Mouse (Mus musculus): Measurements from ENCODE around the gene Nosip. TPM values are rescaled to one million over a fixed set of nuclear protein-coding genes. Genes with fewer than 3 reads are reported as not detected.

Gene Nosip
- total and polyA plus RNA-seq, 2 experiments from 2014 or later: 74.3 to 76.4 TPM

- DNase-seq (no peak), ATAC-seq (no peak)
- 45% methylated on average over 21 of the region's 21 CpGs for WGBS
- Histone ChIP-seq H3K36me3 (ENCODE audit: insufficient read depth) (peaks cover 34% of the 10 kb centered on the region), H3K9me3 (ENCODE audit: low read length) (no peaks in the 10 kb centered on the region), H3K27me3 (ENCODE audit: insufficient read depth, low read length) (no peaks in the 10 kb centered on the region), H3K4me1 (ENCODE audit: insufficient read depth) (peaks cover 14% of the 10 kb centered on the region), H3K27ac (ENCODE audit: low read depth, low read length) (0 out of 2 replicates have a peak overlapping the region, but pooled peaks have one; percentile 89), H3K4me2 (ENCODE audit: low read depth) (peak overlapping the region; percentile 74), H3K4me3 (ENCODE audit: low read depth, low read length) (peak overlapping the region; percentile 98), H3K9ac (peak overlapping the region; percentile 99)
- peak; percentile 22 for TF ChIP-seq CTCF (IDR thresholded peaks at IDR 0.05; ENCODE audit: low read depth)
Measured at GRCm38 (mm10) chr7:45126844-45127699, 64.8 kb downstream of the Nosip start.

MicroRNAs encoded within 50 kb of the gene (microRNA counts, 519-probe panel; counts per million panel counts)
- microRNA mmu-miR-150: 4,563 counts per million, percentile 61 among the panel's probes with 10 or more counts

Small RNAs within 50 kb of the gene (microRNA-seq; reads per million reads assigned to microRNA genes)
- gene Mir150: 195 to 230 reads per million in 2 experiments
- gene Mir5121: 11.3 to 13.9 reads per million in 2 experiments
- gene Mir7054: 0.49 to 1.5 reads per million in 2 experiments

Other genes with a start within 250 kb of the Nosip start
Only the 30 nearest of the 36 such genes appear.
- gene Pnkp, start 205.3 kb upstream of the Nosip start, total RNA-seq (2014; rRNA removed): 30.5 and 31.0 TPM in 2 replicates
- 27.2 and 29.8 TPM in 2 replicates for gene Pnkp, start 205.3 kb upstream of the Nosip start, polyA plus RNA-seq (2015; fragmentation: Nextera tagmentation; extraction: Ambion mirVana)
- gene Ptov1, start 192.6 kb upstream of the Nosip start, total RNA-seq (2014; rRNA removed): 404 and 498 TPM in 2 replicates
- gene Ptov1, start 192.6 kb upstream of the Nosip start, polyA plus RNA-seq (2015; fragmentation: Nextera tagmentation; extraction: Ambion mirVana): 495 and 513 TPM in 2 replicates
- gene Med25, start 169.7 kb upstream of the Nosip start, total RNA-seq (2014; rRNA removed): 113 and 148 TPM in 2 replicates
- 142 and 151 TPM in 2 replicates for gene Med25, start 169.7 kb upstream of the Nosip start, polyA plus RNA-seq (2015; fragmentation: Nextera tagmentation; extraction: Ambion mirVana)
- gene Fuz, start 166.3 kb upstream of the Nosip start, total RNA-seq (2014; rRNA removed): 17.0 and 22.3 TPM in 2 replicates
- 13.8 and 16.6 TPM in 2 replicates for gene Fuz, start 166.3 kb upstream of the Nosip start, polyA plus RNA-seq (2015; fragmentation: Nextera tagmentation; extraction: Ambion mirVana)
- 140 and 175 TPM in 2 replicates for gene Ap2a1, start 132.9 kb upstream of the Nosip start, total RNA-seq (2014; rRNA removed)
- gene Ap2a1, start 132.9 kb upstream of the Nosip start, polyA plus RNA-seq (2015; fragmentation: Nextera tagmentation; extraction: Ambion mirVana): 101 and 113 TPM in 2 replicates
- gene Tsks, start 119.2 kb upstream of the Nosip start, total RNA-seq (2014; rRNA removed): not detected in 2 replicates
- gene Tsks, start 119.2 kb upstream of the Nosip start, polyA plus RNA-seq (2015; fragmentation: Nextera tagmentation; extraction: Ambion mirVana): 0.18 TPM in 1 of 2 replicates, not detected in the other
- 71.9 and 73.1 TPM in 2 replicates for gene Cpt1c, start 87.6 kb upstream of the Nosip start, total RNA-seq (2014; rRNA removed)
- gene Cpt1c, start 87.6 kb upstream of the Nosip start, polyA plus RNA-seq (2015; fragmentation: Nextera tagmentation; extraction: Ambion mirVana): 34.3 and 49.6 TPM in 2 replicates
- gene Prmt1, start 75.9 kb upstream of the Nosip start, total RNA-seq (2014; rRNA removed): 208 and 220 TPM in 2 replicates
- 598 and 639 TPM in 2 replicates for gene Prmt1, start 75.9 kb upstream of the Nosip start, polyA plus RNA-seq (2015; fragmentation: Nextera tagmentation; extraction: Ambion mirVana)
- 39.3 and 39.7 TPM in 2 replicates for gene Irf3, start 64.8 kb upstream of the Nosip start, total RNA-seq (2014; rRNA removed)
- 23.1 and 24.0 TPM in 2 replicates for gene Irf3, start 64.8 kb upstream of the Nosip start, polyA plus RNA-seq (2015; fragmentation: Nextera tagmentation; extraction: Ambion mirVana)
- gene Bcl2l12, start 63.7 kb upstream of the Nosip start, total RNA-seq (2014; rRNA removed): 7.5 and 7.9 TPM in 2 replicates
- 7.8 and 8.5 TPM in 2 replicates for gene Bcl2l12, start 63.7 kb upstream of the Nosip start, polyA plus RNA-seq (2015; fragmentation: Nextera tagmentation; extraction: Ambion mirVana)
- gene Scaf1, start 46.1 kb upstream of the Nosip start, total RNA-seq (2014; rRNA removed): 58.7 and 72.5 TPM in 2 replicates
- 43.4 and 50.0 TPM in 2 replicates for gene Scaf1, start 46.1 kb upstream of the Nosip start, polyA plus RNA-seq (2015; fragmentation: Nextera tagmentation; extraction: Ambion mirVana)
- 2.9 and 4.2 TPM in 2 replicates for gene Rras, start 44.5 kb upstream of the Nosip start, total RNA-seq (2014; rRNA removed)
- 10.6 and 13.1 TPM in 2 replicates for gene Rras, start 44.5 kb upstream of the Nosip start, polyA plus RNA-seq (2015; fragmentation: Nextera tagmentation; extraction: Ambion mirVana)
- gene Prr12, start 9.5 kb upstream of the Nosip start, total RNA-seq (2014; rRNA removed): 12.6 and 14.0 TPM in 2 replicates
- 4.9 and 8.2 TPM in 2 replicates for gene Prr12, start 9.5 kb upstream of the Nosip start, polyA plus RNA-seq (2015; fragmentation: Nextera tagmentation; extraction: Ambion mirVana)
- gene Prrg2, start 248 bp downstream of the Nosip start, total RNA-seq (2014; rRNA removed): 6.3 and 15.9 TPM in 2 replicates
- 14.9 and 15.1 TPM in 2 replicates for gene Prrg2, start 248 bp downstream of the Nosip start, polyA plus RNA-seq (2015; fragmentation: Nextera tagmentation; extraction: Ambion mirVana)
- gene Rcn3, start 29.8 kb downstream of the Nosip start, total RNA-seq (2014; rRNA removed): 29.7 and 43.8 TPM in 2 replicates
- gene Rcn3, start 29.8 kb downstream of the Nosip start, polyA plus RNA-seq (2015; fragmentation: Nextera tagmentation; extraction: Ambion mirVana): 32.6 and 36.4 TPM in 2 replicates
- 24.9 and 29.4 TPM in 2 replicates for gene Fcgrt, start 41.4 kb downstream of the Nosip start, total RNA-seq (2014; rRNA removed)
- 35.1 and 44.7 TPM in 2 replicates for gene Fcgrt, start 41.4 kb downstream of the Nosip start, polyA plus RNA-seq (2015; fragmentation: Nextera tagmentation; extraction: Ambion mirVana)
- gene Rps11, start 62.0 kb downstream of the Nosip start, total RNA-seq (2014; rRNA removed): 974 and 1,229 TPM in 2 replicates
- gene Rps11, start 62.0 kb downstream of the Nosip start, polyA plus RNA-seq (2015; fragmentation: Nextera tagmentation; extraction: Ambion mirVana): 814 and 982 TPM in 2 replicates
- 2,018 and 2,903 TPM in 2 replicates for gene Rpl13a, start 66.3 kb downstream of the Nosip start, total RNA-seq (2014; rRNA removed)
- 852 and 1,121 TPM in 2 replicates for gene Rpl13a, start 66.3 kb downstream of the Nosip start, polyA plus RNA-seq (2015; fragmentation: Nextera tagmentation; extraction: Ambion mirVana)
- not detected in 2 replicates for gene Gm45713, start 73.8 kb downstream of the Nosip start, total RNA-seq (2014; rRNA removed)
- gene Gm45713, start 73.8 kb downstream of the Nosip start, polyA plus RNA-seq (2015; fragmentation: Nextera tagmentation; extraction: Ambion mirVana): 0.36 TPM in 1 of 2 replicates, not detected in the other
- gene Flt3l, start 74.0 kb downstream of the Nosip start, total RNA-seq (2014; rRNA removed): 2.3 and 3.1 TPM in 2 replicates
- 1.9 and 6.8 TPM in 2 replicates for gene Flt3l, start 74.0 kb downstream of the Nosip start, polyA plus RNA-seq (2015; fragmentation: Nextera tagmentation; extraction: Ambion mirVana)
- gene Pih1d1, start 91.9 kb downstream of the Nosip start, total RNA-seq (2014; rRNA removed): 112 and 117 TPM in 2 replicates
- gene Pih1d1, start 91.9 kb downstream of the Nosip start, polyA plus RNA-seq (2015; fragmentation: Nextera tagmentation; extraction: Ambion mirVana): 74.3 and 80.4 TPM in 2 replicates
- gene Aldh16a1, start 92.2 kb downstream of the Nosip start, total RNA-seq (2014; rRNA removed): 10.2 and 14.2 TPM in 2 replicates
- 13.3 TPM in 2 replicates for gene Aldh16a1, start 92.2 kb downstream of the Nosip start, polyA plus RNA-seq (2015; fragmentation: Nextera tagmentation; extraction: Ambion mirVana)
- gene Slc17a7, start 101.5 kb downstream of the Nosip start, total RNA-seq (2014; rRNA removed): 71.4 and 87.5 TPM in 2 replicates
- gene Slc17a7, start 101.5 kb downstream of the Nosip start, polyA plus RNA-seq (2015; fragmentation: Nextera tagmentation; extraction: Ambion mirVana): 47.6 and 50.3 TPM in 2 replicates
- not detected in 2 replicates for gene Gfy, start 117.1 kb downstream of the Nosip start, total RNA-seq (2014; rRNA removed)
- gene Gfy, start 117.1 kb downstream of the Nosip start, polyA plus RNA-seq (2015; fragmentation: Nextera tagmentation; extraction: Ambion mirVana): 0.21 TPM in 1 of 2 replicates, not detected in the other
- not detected in 2 replicates for gene Pth2, start 118.6 kb downstream of the Nosip start, total RNA-seq (2014; rRNA removed)
- 0.34 and 0.48 TPM in 2 replicates for gene Pth2, start 118.6 kb downstream of the Nosip start, polyA plus RNA-seq (2015; fragmentation: Nextera tagmentation; extraction: Ambion mirVana)
- gene Ccdc155, start 142.5 kb downstream of the Nosip start, total RNA-seq (2014; rRNA removed): 0.14 and 0.46 TPM in 2 replicates
- gene Ccdc155, start 142.5 kb downstream of the Nosip start, polyA plus RNA-seq (2015; fragmentation: Nextera tagmentation; extraction: Ambion mirVana): 0.35 and 0.97 TPM in 2 replicates
- 8.4 and 9.1 TPM in 2 replicates for gene Dkkl1, start 149.7 kb downstream of the Nosip start, total RNA-seq (2014; rRNA removed)
- 8.9 and 12.1 TPM in 2 replicates for gene Dkkl1, start 149.7 kb downstream of the Nosip start, polyA plus RNA-seq (2015; fragmentation: Nextera tagmentation; extraction: Ambion mirVana)
- gene Tead2, start 153.3 kb downstream of the Nosip start, total RNA-seq (2014; rRNA removed): 30.6 and 40.6 TPM in 2 replicates
- 18.4 and 22.5 TPM in 2 replicates for gene Tead2, start 153.3 kb downstream of the Nosip start, polyA plus RNA-seq (2015; fragmentation: Nextera tagmentation; extraction: Ambion mirVana)
- 0.46 and 0.62 TPM in 2 replicates for gene Cd37, start 176.7 kb downstream of the Nosip start, total RNA-seq (2014; rRNA removed)
- 2.0 and 2.5 TPM in 2 replicates for gene Cd37, start 176.7 kb downstream of the Nosip start, polyA plus RNA-seq (2015; fragmentation: Nextera tagmentation; extraction: Ambion mirVana)
- 0.24 TPM in 1 of 2 replicates, not detected in the other for gene Slc6a16, start 178.7 kb downstream of the Nosip start, total RNA-seq (2014; rRNA removed)
- 0.74 and 1.7 TPM in 2 replicates for gene Slc6a16, start 178.7 kb downstream of the Nosip start, polyA plus RNA-seq (2015; fragmentation: Nextera tagmentation; extraction: Ambion mirVana)